Mouse (Mus musculus): ENCODE data around the gene Tmem239. TPM values are rescaled to one million over a fixed set of nuclear protein-coding genes. Genes with fewer than 3 reads are reported as not detected.

The Tmem239 gene
- polyA plus RNA-seq (2017; shearing (Covaris generic)), result not detected

DNA sequence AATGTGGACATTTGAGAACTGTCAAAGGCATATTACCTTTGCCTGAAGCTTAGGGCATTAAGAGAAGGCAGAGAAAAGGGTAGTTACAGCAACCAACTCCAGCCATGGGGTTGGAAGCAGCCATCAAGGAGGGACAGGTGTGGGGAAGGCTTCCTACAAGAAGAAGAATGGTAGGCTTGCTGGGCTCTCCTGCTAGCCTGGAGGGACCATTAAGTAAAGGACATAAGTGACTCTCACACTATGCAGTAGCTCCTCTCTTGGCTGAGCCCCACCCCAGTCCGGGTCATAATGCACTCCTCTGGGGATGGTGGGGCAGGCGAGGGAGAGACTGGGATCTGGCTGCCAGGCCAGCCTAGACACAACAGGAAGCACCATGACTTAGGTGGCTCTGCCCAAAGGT, at the start of gene Tmem239:
Tmem239 (plus strand) TSS at position 301 of the 400 bp plus-strand sequence.

DNA sequence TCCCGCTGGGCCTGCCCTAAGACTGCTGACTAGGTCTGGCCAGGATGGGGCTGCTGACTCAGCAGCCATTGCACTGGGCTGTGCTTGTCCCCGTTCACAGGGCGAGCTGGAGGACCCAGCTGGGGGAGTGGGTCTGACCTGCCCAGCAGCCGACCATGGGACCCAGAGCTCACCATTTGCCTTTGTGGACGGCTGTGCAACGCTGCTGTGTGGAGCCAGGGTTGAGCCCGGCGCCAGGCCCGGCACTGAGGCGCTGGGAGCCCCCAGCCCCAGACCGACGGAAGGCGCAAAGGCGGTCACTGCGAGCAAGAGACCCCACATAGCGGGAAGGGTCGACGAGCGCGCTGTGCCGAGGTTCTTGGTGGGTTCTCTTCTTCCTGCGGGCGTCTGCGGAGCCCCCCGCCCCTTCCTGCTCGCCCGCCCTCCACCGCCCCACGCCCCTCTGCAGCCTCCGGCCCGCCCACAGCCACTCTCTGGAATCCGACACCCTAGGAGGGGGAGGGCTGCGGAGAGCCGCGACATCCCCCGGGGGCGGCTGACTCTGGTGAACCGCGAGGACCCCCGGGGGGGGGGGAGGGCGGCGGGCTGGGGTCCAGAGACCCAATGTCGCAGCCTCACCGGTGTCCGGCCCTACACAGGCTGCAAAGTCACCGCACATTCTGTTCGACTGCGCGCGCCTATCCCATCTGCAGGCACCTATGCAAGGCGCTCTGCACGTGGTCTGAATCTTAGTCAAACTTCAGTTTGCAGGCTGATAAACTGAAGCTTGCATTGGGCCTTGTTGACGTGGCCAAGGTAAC, 8.9 kb upstream of the Tmem239 start, which contains the start of gene Cpxm1:
Cpxm1 (minus strand) TSS at position 389 of the 800 bp plus-strand sequence.

DNA sequence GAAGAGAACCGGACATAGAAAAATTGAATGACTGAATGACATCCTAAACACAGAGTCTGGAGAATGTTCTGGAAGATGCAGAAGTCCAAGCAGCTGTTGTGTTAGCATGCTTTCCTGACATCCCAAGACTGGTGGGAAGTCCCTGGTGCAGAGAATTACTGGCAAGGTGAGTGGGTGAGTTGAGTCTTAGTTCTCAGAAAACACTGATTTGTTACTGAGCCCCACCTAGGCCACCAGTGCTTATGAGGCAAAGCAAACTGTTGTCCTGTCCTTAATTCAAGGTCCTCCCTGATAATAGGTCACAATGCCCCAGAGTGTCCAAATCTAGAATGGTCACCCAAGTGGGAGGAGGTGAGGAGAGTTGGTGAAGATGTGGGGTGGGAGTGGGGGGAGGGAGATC, 1.3 kb upstream of the Tmem239 start, which contains the start of the genes Gm28372 and 1700020A23Rik:
Gm28372 (plus strand) TSS at position 301 of the 400 bp plus-strand sequence.
1700020A23Rik (plus strand) TSS at position 321 of the 400 bp plus-strand sequence.

DNA sequence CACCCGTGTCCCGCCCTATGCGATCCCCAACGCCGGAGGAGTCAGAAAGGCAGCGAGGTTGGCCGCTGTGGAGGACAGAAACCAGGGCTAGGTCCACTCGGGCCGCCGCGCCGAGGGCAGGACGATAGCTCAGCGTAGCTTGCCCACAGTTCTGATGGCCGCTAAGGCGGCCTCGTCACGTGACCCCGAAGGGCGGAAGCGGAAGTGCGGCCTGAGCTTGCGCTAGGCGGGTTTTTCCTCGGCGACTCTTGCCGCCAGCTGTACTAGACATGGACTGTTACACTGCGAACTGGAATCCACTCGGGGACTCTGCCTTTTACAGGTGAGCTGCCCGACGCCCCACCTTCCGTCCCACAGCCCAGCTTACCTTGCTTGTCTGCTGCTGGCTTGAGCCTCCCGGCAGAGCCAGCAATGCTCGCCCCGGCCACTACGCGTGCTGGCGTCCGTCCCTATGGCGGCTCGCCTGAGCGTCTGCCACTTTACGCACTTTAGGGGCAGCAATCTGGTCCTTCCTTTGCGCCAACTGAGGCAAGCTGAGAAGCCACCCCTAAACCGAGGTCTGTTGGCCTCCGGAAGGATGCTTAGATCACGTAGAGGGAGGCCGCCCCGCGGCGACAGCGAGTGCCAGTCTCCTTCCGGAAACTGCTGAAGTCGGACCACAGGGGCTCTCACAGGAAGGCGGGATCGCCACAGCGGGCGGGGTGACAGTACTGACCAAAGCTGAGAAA, 18.0 kb downstream of the Tmem239 start, which contains the start of the genes Vps16 and Pced1a:
Vps16 (plus strand) TSS at position 214 of the 728 bp plus-strand sequence.
Pced1a (minus strand) TSS at position 576 of the 728 bp plus-strand sequence.

DNA sequence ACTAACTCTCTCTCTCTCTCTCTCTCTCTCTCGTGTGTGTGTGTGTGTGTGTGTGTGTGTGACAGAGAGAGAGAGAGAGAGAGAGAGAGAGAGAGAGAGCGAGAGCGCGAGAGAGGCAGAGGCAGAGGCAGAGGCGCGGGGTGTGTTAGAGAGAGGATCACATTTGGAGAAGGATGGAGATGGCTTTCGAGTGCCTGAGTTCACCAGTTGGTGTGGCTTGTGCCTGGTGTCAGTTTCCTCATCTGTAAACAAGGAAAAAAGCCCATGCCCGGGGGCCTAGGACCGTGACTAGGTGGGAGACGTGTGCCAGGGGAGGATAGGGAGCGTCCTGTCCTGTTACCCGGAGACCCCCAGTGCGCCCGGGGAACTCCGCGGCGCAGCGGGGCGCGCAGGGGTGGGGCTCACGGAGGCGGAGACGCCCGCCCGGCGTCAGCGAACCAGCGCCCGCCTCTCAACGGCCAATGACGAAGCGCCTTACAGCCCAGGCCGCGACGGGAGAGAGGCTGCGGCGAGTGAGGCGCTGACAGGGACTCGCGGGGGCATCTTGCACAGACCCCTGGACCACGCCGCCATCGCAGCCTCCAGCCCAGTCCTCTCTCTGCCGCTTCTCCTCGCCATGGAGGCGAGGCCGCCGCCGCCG, 43.6 kb downstream of the Tmem239 start, which contains the start of gene Ptpra:
Ptpra (plus strand) TSS at position 485 of the 640 bp plus-strand sequence.

Other genes starting within 250 kb of the Tmem239 start
- 355 TPM for gene Snrpb, start 227.1 kb upstream of the Tmem239 start, polyA plus RNA-seq (2017; shearing (Covaris generic))
- gene Tmc2, start 211.3 kb upstream of the Tmem239 start, polyA plus RNA-seq (2017; shearing (Covaris generic)), result 0.16 TPM
- 386 TPM for gene Nop56, start 132.0 kb upstream of the Tmem239 start, polyA plus RNA-seq (2017; shearing (Covaris generic))
- gene Idh3b, start 121.9 kb upstream of the Tmem239 start, polyA plus RNA-seq (2017; shearing (Covaris generic)), result 123 TPM
- not detected for gene Ebf4, start 111.3 kb upstream of the Tmem239 start, polyA plus RNA-seq (2017; shearing (Covaris generic))
- gene Cpxm1, start 8.9 kb upstream of the Tmem239 start, polyA plus RNA-seq (2017; shearing (Covaris generic)), result 0.32 TPM
- gene Gm28372, start 1.2 kb upstream of the Tmem239 start, polyA plus RNA-seq (2017; shearing (Covaris generic)), result not detected
- gene 1700020A23Rik, start 1.2 kb upstream of the Tmem239 start, polyA plus RNA-seq (2017; shearing (Covaris generic)), result not detected
- 266 TPM for gene Vps16, start 17.9 kb downstream of the Tmem239 start, polyA plus RNA-seq (2017; shearing (Covaris generic))
- 13.9 TPM for gene Pced1a, start 18.2 kb downstream of the Tmem239 start, polyA plus RNA-seq (2017; shearing (Covaris generic))
- gene Ptpra, start 43.8 kb downstream of the Tmem239 start, polyA plus RNA-seq (2017; shearing (Covaris generic)), result 142 TPM
- gene Mrps26, start 157.3 kb downstream of the Tmem239 start, polyA plus RNA-seq (2017; shearing (Covaris generic)), result 46.4 TPM
- 1.3 TPM for gene Oxt, start 169.7 kb downstream of the Tmem239 start, polyA plus RNA-seq (2017; shearing (Covaris generic))
- not detected for gene Avp, start 176.1 kb downstream of the Tmem239 start, polyA plus RNA-seq (2017; shearing (Covaris generic))
- 7.9 TPM for gene Fastkd5, start 223.5 kb downstream of the Tmem239 start, polyA plus RNA-seq (2017; shearing (Covaris generic))
- 3.4 TPM for gene Ubox5, start 223.6 kb downstream of the Tmem239 start, polyA plus RNA-seq (2017; shearing (Covaris generic))
- 2.0 TPM for gene Lzts3, start 236.3 kb downstream of the Tmem239 start, polyA plus RNA-seq (2017; shearing (Covaris generic))

Measured in effector memory CD4-positive, alpha-beta T cell, adult 7 months (primary cell).